Mouse (Mus musculus): ENCODE measurements around the gene Pirb.
"Not testable (repeated sequence)": the region's sequence is repeated elsewhere in the genome, so short reads cannot be mapped to it uniquely, and the experiment has no call there.

DNA sequence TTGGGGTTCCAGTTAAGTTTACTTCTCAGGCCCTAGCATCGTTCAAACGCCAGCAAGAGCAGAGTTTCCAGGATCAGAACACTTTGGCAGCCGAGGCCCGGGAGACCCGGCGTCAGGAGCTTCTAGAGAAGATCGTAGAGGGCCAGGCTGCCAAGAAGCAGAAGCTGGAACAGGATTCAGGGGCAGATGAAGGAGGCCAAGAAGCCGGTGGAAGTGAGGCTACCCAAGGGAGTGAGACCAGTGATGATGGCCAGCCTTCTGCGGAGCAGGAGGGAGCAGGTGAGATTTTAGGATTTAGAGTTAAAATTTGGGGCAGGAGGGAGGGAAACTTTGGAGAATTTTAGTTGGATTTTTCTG is 25.3 kb downstream of the Pirb start:
- TF ChIP-seq CTCF, EP300 (IDR thresholded peaks at IDR 0.05): not testable (repeated sequence)

All from lung, postnatal 0 days (tissue).